Mouse (Mus musculus) olfactory bulb, adult 2 months (tissue): ENCODE measurements around the gene Syngap1.

Experiments
- CTCF ChIP-seq: fragments of 200-500 bp; IDR thresholded peaks from 2 replicates; pipeline ENCODE4 v1.5.1; 2012; ENCODE audit warnings: low read depth, mild to moderate bottlenecking, low read length, moderate library complexity; ENCODE audit not compliant: insufficient read depth
- POLR2A ChIP-seq: fragments of 200-500 bp; IDR thresholded peaks from 2 replicates; pipeline ENCODE4 v1.6.1; 2012; ENCODE audit warnings: mild to moderate bottlenecking, low read depth, low read length, moderate library complexity; ENCODE audit not compliant: insufficient read depth

- TF ChIP-seq CTCF: no peak
- TF ChIP-seq POLR2A: no peak
Observed at GRCm38 (mm10) chr17:26904320-26904719, 36.7 kb upstream of the Syngap1 start.
